Mouse (Mus musculus): ENCODE measurements around the gene Gm5475. TPM values are rescaled to one million over a fixed set of nuclear protein-coding genes. Genes with fewer than 3 reads are reported as not detected.

The Gm5475 gene
- polyA plus RNA-seq, 1 experiment from 2014 or later: not detected

GRCm38 (mm10) chr15:100417854-100418450 is 4.0 kb upstream of the Gm5475 start:
- Histone ChIP-seq H3K27me3 (replicated peaks; ENCODE audit: control insufficient read depth, insufficient read depth, low read length) (no peaks in the 10 kb centered on the region), H3K4me1 (replicated peaks; ENCODE audit: control insufficient read depth, insufficient read depth, low read length) (peaks cover 13% of the 10 kb centered on the region; the same call in 1 of the 2 replicates), H3K4me2 (ENCODE audit: low read length) (no peak overlapping the region), H3K27ac (ENCODE audit: low read depth) (no peak overlapping the region), H3K9me3 (ENCODE audit: control insufficient read depth, low read length) (no peaks in the 10 kb centered on the region), H3K9ac (ENCODE audit: low read length) (no peak overlapping the region), H3K36me3 (ENCODE audit: control insufficient read depth, insufficient read depth, low read length) (no peaks in the 10 kb centered on the region), H3K4me3 (ENCODE audit: low read depth, low read length) (no peak overlapping the region)
- WGBS: 79% methylated on average over 9 of the region's 9 CpGs
- ATAC-seq (replicated peaks; ENCODE audit: low FRiP score, low TSS enrichment, low read depth) (no peak), DNase-seq (ENCODE audit: low spot score) (no peak)

GRCm38 (mm10) chr15:100419311-100419710 is 2.6 kb upstream of the Gm5475 start:
- DNase-seq (ENCODE audit: low spot score) (no peak), ATAC-seq (replicated peaks; ENCODE audit: low FRiP score, low TSS enrichment, low read depth) (no peak)
- no peak overlapping the region for H3K4me2 ChIP-seq (ENCODE audit: low read length)
- H3K27me3 ChIP-seq (replicated peaks; ENCODE audit: control insufficient read depth, insufficient read depth, low read length): peaks cover 6% of the 10 kb centered on the region; the same call in 1 of the 2 replicates
- H3K9ac ChIP-seq (ENCODE audit: low read length): no peak overlapping the region
- no peak overlapping the region for H3K4me3 ChIP-seq (ENCODE audit: low read depth, low read length)
- H3K9me3 ChIP-seq (ENCODE audit: control insufficient read depth, low read length): no peaks in the 10 kb centered on the region
- peaks cover 14% of the 10 kb centered on the region; the same call in 1 of the 2 replicates for H3K4me1 ChIP-seq (replicated peaks; ENCODE audit: control insufficient read depth, insufficient read depth, low read length)
- H3K27ac ChIP-seq (ENCODE audit: low read depth): no peak overlapping the region
- 72% methylated on average over 8 of the region's 8 CpGs for WGBS
- no peaks in the 10 kb centered on the region for H3K36me3 ChIP-seq (ENCODE audit: control insufficient read depth, insufficient read depth, low read length)

- 62% methylated on average over 9 of the region's 9 CpGs for WGBS
- Histone ChIP-seq H3K4me1 (replicated peaks; ENCODE audit: control insufficient read depth, insufficient read depth, low read length) (peaks cover 17% of the 10 kb centered on the region; the same call in 1 of the 2 replicates), H3K36me3 (ENCODE audit: control insufficient read depth, insufficient read depth, low read length) (no peaks in the 10 kb centered on the region), H3K4me2 (ENCODE audit: low read length) (no peak overlapping the region), H3K27me3 (replicated peaks; ENCODE audit: control insufficient read depth, insufficient read depth, low read length) (peaks cover 14% of the 10 kb centered on the region), H3K9me3 (ENCODE audit: control insufficient read depth, low read length) (no peaks in the 10 kb centered on the region), H3K9ac (ENCODE audit: low read length) (no peak overlapping the region), H3K27ac (ENCODE audit: low read depth) (no peak overlapping the region), H3K4me3 (ENCODE audit: low read depth, low read length) (no peak overlapping the region)
- DNase-seq (ENCODE audit: low spot score): no peak
- no peak for ATAC-seq (replicated peaks; ENCODE audit: low FRiP score, low TSS enrichment, low read depth)
Observed at GRCm38 (mm10) chr15:100419901-100420745, 1.8 kb upstream of the Gm5475 start.

DNA sequence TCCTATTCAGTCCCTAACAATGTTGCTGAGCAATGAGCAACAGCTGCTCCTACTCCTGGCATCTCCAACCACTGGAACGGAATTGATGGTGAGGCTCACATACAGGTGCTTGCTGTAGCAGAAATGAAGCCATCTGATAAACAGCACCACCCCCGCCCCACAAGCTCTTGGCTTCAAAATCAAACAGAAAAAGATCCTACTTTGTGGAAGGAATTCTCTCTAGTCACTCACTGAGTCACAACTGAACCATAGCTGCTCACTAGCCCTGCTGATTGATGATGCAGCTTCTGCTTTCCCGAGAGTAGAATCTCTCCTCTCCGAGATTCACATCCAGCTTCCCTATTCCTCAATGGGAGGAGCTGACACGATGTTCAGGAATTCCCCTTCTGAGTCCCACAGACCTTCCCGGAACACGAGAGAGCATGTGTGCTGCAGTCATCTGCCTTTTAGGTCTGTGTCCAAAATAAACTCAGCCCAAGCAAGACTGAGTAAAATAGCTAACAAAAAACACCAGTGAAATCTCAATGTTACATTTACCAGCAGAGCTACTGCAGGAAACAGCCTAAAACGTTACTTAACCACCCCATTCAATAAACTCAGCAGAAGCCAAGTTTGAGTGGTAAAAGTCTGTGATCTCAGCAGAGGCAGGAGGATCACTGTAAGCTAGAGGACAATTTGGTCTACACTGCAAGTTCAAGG is 739 bp upstream of the Gm5475 start:
- Histone ChIP-seq H3K9me3 (ENCODE audit: control insufficient read depth, low read length) (no peaks in the 10 kb centered on the region), H3K36me3 (ENCODE audit: control insufficient read depth, insufficient read depth, low read length) (no peaks in the 10 kb centered on the region), H3K4me1 (replicated peaks; ENCODE audit: control insufficient read depth, insufficient read depth, low read length) (peaks cover 17% of the 10 kb centered on the region; the same call in 1 of the 2 replicates), H3K27me3 (replicated peaks; ENCODE audit: control insufficient read depth, insufficient read depth, low read length) (peaks cover 17% of the 10 kb centered on the region), H3K27ac (ENCODE audit: low read depth) (no peak overlapping the region), H3K9ac (ENCODE audit: low read length) (no peak overlapping the region), H3K4me2 (ENCODE audit: low read length) (peak overlapping the region; percentile 98), H3K4me3 (ENCODE audit: low read depth, low read length) (no peak overlapping the region)
- no peak for DNase-seq (ENCODE audit: low spot score)
- 30% methylated on average over 8 of the region's 8 CpGs for WGBS
- ATAC-seq (replicated peaks; ENCODE audit: low FRiP score, low TSS enrichment, low read depth): no peak

GRCm38 (mm10) chr15:100422476-100422875 is 529 bp downstream of the Gm5475 start:
- no peaks in the 10 kb centered on the region for H3K9me3 ChIP-seq (ENCODE audit: control insufficient read depth, low read length)
- H3K4me1 ChIP-seq (replicated peaks; ENCODE audit: control insufficient read depth, insufficient read depth, low read length): peaks cover 17% of the 10 kb centered on the region; the same call in 1 of the 2 replicates
- H3K9ac ChIP-seq (ENCODE audit: low read length): peak overlapping the region; percentile 87
- H3K4me2 ChIP-seq (ENCODE audit: low read length): peak overlapping the region; percentile 98
- H3K4me3 ChIP-seq (ENCODE audit: low read depth, low read length): peak overlapping the region; percentile 87
- H3K27me3 ChIP-seq (replicated peaks; ENCODE audit: control insufficient read depth, insufficient read depth, low read length): peaks cover 17% of the 10 kb centered on the region
- DNase-seq (ENCODE audit: low spot score) (no peak), ATAC-seq (replicated peaks; ENCODE audit: low FRiP score, low TSS enrichment, low read depth) (peak; percentile 57)
- peak overlapping the region; percentile 54; the same call in 1 of the 2 replicates for H3K27ac ChIP-seq (ENCODE audit: low read depth)
- H3K36me3 ChIP-seq (ENCODE audit: control insufficient read depth, insufficient read depth, low read length): no peaks in the 10 kb centered on the region
- under 1% methylated on average over 42 of the region's 44 CpGs for WGBS

GRCm38 (mm10) chr15:100422899-100423860 is 1.2 kb downstream of the Gm5475 start:
- ATAC-seq (replicated peaks; ENCODE audit: low FRiP score, low TSS enrichment, low read depth) (peak; percentile 99), DNase-seq (ENCODE audit: low spot score) (peak; percentile 97)
- Histone ChIP-seq H3K36me3 (ENCODE audit: control insufficient read depth, insufficient read depth, low read length) (no peaks in the 10 kb centered on the region), H3K9ac (ENCODE audit: low read length) (peak overlapping the region; percentile 87), H3K4me2 (ENCODE audit: low read length) (peak overlapping the region; percentile 98), H3K27me3 (replicated peaks; ENCODE audit: control insufficient read depth, insufficient read depth, low read length) (peaks cover 17% of the 10 kb centered on the region), H3K4me3 (ENCODE audit: low read depth, low read length) (peak overlapping the region; percentile 87), H3K4me1 (replicated peaks; ENCODE audit: control insufficient read depth, insufficient read depth, low read length) (peaks cover 17% of the 10 kb centered on the region; the same call in 1 of the 2 replicates), H3K9me3 (ENCODE audit: control insufficient read depth, low read length) (no peaks in the 10 kb centered on the region), H3K27ac (ENCODE audit: low read depth) (peak overlapping the region; percentile 54; the same call in 1 of the 2 replicates)
- under 1% methylated on average over 65 of the region's 65 CpGs for WGBS

- peak overlapping the region; percentile 87; the same call in 1 of the 2 replicates for H3K9ac ChIP-seq (ENCODE audit: low read length)
- H3K4me2 ChIP-seq (ENCODE audit: low read length): peak overlapping the region; percentile 98
- H3K36me3 ChIP-seq (ENCODE audit: control insufficient read depth, insufficient read depth, low read length): no peaks in the 10 kb centered on the region
- H3K4me1 ChIP-seq (replicated peaks; ENCODE audit: control insufficient read depth, insufficient read depth, low read length): peaks cover 17% of the 10 kb centered on the region; the same call in 1 of the 2 replicates
- peaks cover 17% of the 10 kb centered on the region for H3K27me3 ChIP-seq (replicated peaks; ENCODE audit: control insufficient read depth, insufficient read depth, low read length)
- ATAC-seq (replicated peaks; ENCODE audit: low FRiP score, low TSS enrichment, low read depth) (no peak), DNase-seq (ENCODE audit: low spot score) (peak; percentile 68)
- WGBS: 4% methylated on average over 14 of the region's 14 CpGs
- peak overlapping the region; percentile 87 for H3K4me3 ChIP-seq (ENCODE audit: low read depth, low read length)
- H3K27ac ChIP-seq (ENCODE audit: low read depth): no peak overlapping the region
- H3K9me3 ChIP-seq (ENCODE audit: control insufficient read depth, low read length): no peaks in the 10 kb centered on the region
Observed at GRCm38 (mm10) chr15:100423916-100424315, 2.0 kb downstream of the Gm5475 start.

Data from intestine, embryonic 14.5 days (tissue).